Mouse (Mus musculus): ENCODE measurements around the gene Gm20388. TPM values are rescaled to one million over a fixed set of nuclear protein-coding genes. Genes with fewer than 3 reads are reported as not detected.

Gm20388 gene
- polyA plus RNA-seq, 1 experiment from 2014 or later = 2.5 TPM

GRCm38 (mm10) chr8:122020050-122020771 lies 2109.6 kb downstream of the Gm20388 start:
- H3K9me3 ChIP-seq (replicated peaks) = no peaks in the 10 kb centered on the region
- no peak for DNase-seq (ENCODE audit: low spot score)
- H3K36me3 ChIP-seq = peaks cover 94% of the 10 kb centered on the region
- H3K27ac ChIP-seq = no peak overlapping the region
- no peaks in the 10 kb centered on the region for H3K27me3 ChIP-seq (ENCODE audit: low read depth, poor library complexity, severe bottlenecking)
- no peak overlapping the region for H3K4me3 ChIP-seq
- WGBS = 86% methylated on average over 8 of the region's 8 CpGs
- H3K4me1 ChIP-seq = 0 out of 2 replicates have a peak, but pooled peaks cover 5% of the 10 kb centered on the region

- Histone ChIP-seq H3K27ac (no peak overlapping the region), H3K4me1 (0 out of 2 replicates have a peak, but pooled peaks cover 5% of the 10 kb centered on the region), H3K4me3 (no peak overlapping the region), H3K9me3 (replicated peaks) (no peaks in the 10 kb centered on the region), H3K36me3 (peaks cover 94% of the 10 kb centered on the region), H3K27me3 (ENCODE audit: low read depth, poor library complexity, severe bottlenecking) (no peaks in the 10 kb centered on the region)
- DNase-seq (ENCODE audit: low spot score) = no peak
- 93% methylated on average over 2 of the region's 2 CpGs for WGBS
These were observed 2111.1 kb downstream of the Gm20388 start for GRCm38 (mm10) chr8:122021725-122022124.

GRCm38 (mm10) chr8:122022274-122022673 lies 2111.6 kb downstream of the Gm20388 start:
- Histone ChIP-seq H3K36me3 (peaks cover 94% of the 10 kb centered on the region), H3K27ac (no peak overlapping the region), H3K27me3 (ENCODE audit: low read depth, poor library complexity, severe bottlenecking) (no peaks in the 10 kb centered on the region), H3K4me3 (no peak overlapping the region), H3K9me3 (replicated peaks) (no peaks in the 10 kb centered on the region), H3K4me1 (0 out of 2 replicates have a peak, but pooled peaks cover 5% of the 10 kb centered on the region)
- 92% methylated on average over 6 of the region's 6 CpGs for WGBS
- no peak for DNase-seq (ENCODE audit: low spot score)

- Histone ChIP-seq H3K4me1 (0 out of 2 replicates have a peak, but pooled peaks cover 5% of the 10 kb centered on the region), H3K9me3 (replicated peaks) (no peaks in the 10 kb centered on the region), H3K27me3 (ENCODE audit: low read depth, poor library complexity, severe bottlenecking) (no peaks in the 10 kb centered on the region), H3K4me3 (no peak overlapping the region), H3K36me3 (peaks cover 90% of the 10 kb centered on the region), H3K27ac (no peak overlapping the region)
- no peak for DNase-seq (ENCODE audit: low spot score)
- WGBS = 86% methylated on average over 4 of the region's 4 CpGs
These were observed 2112.1 kb downstream of the Gm20388 start for GRCm38 (mm10) chr8:122022705-122023104.

GRCm38 (mm10) chr8:122025546-122025945 lies 2114.9 kb downstream of the Gm20388 start:
- Histone ChIP-seq H3K4me3 (no peak overlapping the region), H3K27ac (no peak overlapping the region), H3K27me3 (ENCODE audit: low read depth, poor library complexity, severe bottlenecking) (no peaks in the 10 kb centered on the region), H3K9me3 (replicated peaks) (no peaks in the 10 kb centered on the region), H3K36me3 (peaks cover 62% of the 10 kb centered on the region), H3K4me1 (peaks cover 6% of the 10 kb centered on the region; the same call in 1 of the 2 replicates)
- 93% methylated on average over 9 of the region's 9 CpGs for WGBS
- no peak for DNase-seq (ENCODE audit: low spot score)

GRCm38 (mm10) chr8:122028116-122028515 lies 2117.5 kb downstream of the Gm20388 start:
- Histone ChIP-seq H3K4me3 (no peak overlapping the region), H3K27me3 (ENCODE audit: low read depth, poor library complexity, severe bottlenecking) (no peaks in the 10 kb centered on the region), H3K9me3 (replicated peaks) (no peaks in the 10 kb centered on the region), H3K27ac (no peak overlapping the region), H3K4me1 (peaks cover 24% of the 10 kb centered on the region), H3K36me3 (peaks cover 41% of the 10 kb centered on the region)
- no peak for DNase-seq (ENCODE audit: low spot score)
- WGBS = 83% methylated on average over 4 of the region's 4 CpGs

GRCm38 (mm10) chr8:122030965-122031364 lies 2120.3 kb downstream of the Gm20388 start:
- 70% methylated on average over 7 of the region's 7 CpGs for WGBS
- Histone ChIP-seq H3K4me1 (peaks cover 39% of the 10 kb centered on the region), H3K4me3 (no peak overlapping the region), H3K36me3 (peaks cover 14% of the 10 kb centered on the region), H3K9me3 (replicated peaks) (no peaks in the 10 kb centered on the region), H3K27ac (no peak overlapping the region), H3K27me3 (ENCODE audit: low read depth, poor library complexity, severe bottlenecking) (no peaks in the 10 kb centered on the region)
- DNase-seq (ENCODE audit: low spot score) = no peak

- no peaks in the 10 kb centered on the region for H3K27me3 ChIP-seq (ENCODE audit: low read depth, poor library complexity, severe bottlenecking)
- DNase-seq (ENCODE audit: low spot score) = no peak
- no peak overlapping the region for H3K4me3 ChIP-seq
- H3K9me3 ChIP-seq (replicated peaks) = no peaks in the 10 kb centered on the region
- no peaks in the 10 kb centered on the region for H3K36me3 ChIP-seq
- H3K27ac ChIP-seq = no peak overlapping the region
- WGBS = 49% methylated on average over 9 of the region's 9 CpGs
- H3K4me1 ChIP-seq = peaks cover 52% of the 10 kb centered on the region
These were observed 2122.1 kb downstream of the Gm20388 start for GRCm38 (mm10) chr8:122032741-122033140.

DNA sequence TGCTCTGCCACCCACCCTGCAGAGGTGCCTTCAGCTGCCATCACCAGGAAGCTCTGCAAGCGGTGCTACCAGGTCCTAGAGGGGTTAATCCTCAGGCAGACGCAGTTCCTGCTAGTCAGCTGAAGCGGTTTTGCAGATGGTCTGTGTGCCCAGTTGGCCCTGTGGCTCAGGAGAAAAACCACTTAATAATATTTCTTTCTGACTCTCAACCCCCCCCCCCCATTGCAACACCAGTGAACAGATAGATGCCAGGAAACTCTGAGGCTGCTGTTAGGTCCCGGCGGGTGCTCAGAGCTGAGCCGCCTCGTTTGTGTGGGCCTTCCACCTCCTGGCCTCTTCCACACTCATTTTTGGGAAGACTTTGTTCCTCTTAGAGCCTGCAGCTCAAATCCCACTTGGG lies 2124.9 kb downstream of the Gm20388 start:
- no peak for DNase-seq (ENCODE audit: low spot score)
- Histone ChIP-seq H3K27ac (peak overlapping the region; percentile 5; the same call in 1 of the 2 replicates), H3K4me1 (peaks cover 51% of the 10 kb centered on the region), H3K36me3 (no peaks in the 10 kb centered on the region), H3K27me3 (ENCODE audit: low read depth, poor library complexity, severe bottlenecking) (no peaks in the 10 kb centered on the region), H3K9me3 (replicated peaks) (no peaks in the 10 kb centered on the region), H3K4me3 (no peak overlapping the region)
- 82% methylated on average over 7 of the region's 7 CpGs for WGBS

DNA sequence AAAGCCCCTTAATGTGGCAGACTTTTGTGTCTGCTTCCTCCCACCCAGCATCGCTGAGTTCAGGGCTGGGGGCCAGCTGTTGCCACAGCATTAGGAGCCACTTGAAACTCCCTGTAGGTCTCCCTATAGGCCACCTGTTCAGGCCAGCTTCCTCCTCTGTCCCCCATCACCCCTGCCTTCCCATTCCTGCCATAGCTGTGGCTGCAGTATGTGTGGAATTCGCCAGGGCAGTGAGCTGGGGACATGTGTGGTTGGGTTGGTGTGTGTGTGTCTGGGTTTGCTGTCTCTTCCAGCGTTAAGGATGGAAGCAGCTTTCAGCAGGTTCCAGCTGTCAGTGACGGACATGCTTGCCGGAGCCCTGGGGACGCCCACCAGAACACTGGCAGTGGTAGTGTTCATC lies 2125.7 kb downstream of the Gm20388 start:
- Histone ChIP-seq H3K4me3 (no peak overlapping the region), H3K27me3 (ENCODE audit: low read depth, poor library complexity, severe bottlenecking) (0 out of 2 replicates have a peak, but pooled peaks cover under 1% of the 10 kb centered on the region), H3K36me3 (no peaks in the 10 kb centered on the region), H3K4me1 (peaks cover 45% of the 10 kb centered on the region), H3K9me3 (replicated peaks) (no peaks in the 10 kb centered on the region), H3K27ac (peak overlapping the region; percentile 4; the same call in 1 of the 2 replicates)
- 85% methylated on average over 6 of the region's 6 CpGs for WGBS
- DNase-seq (ENCODE audit: low spot score) = no peak

DNA sequence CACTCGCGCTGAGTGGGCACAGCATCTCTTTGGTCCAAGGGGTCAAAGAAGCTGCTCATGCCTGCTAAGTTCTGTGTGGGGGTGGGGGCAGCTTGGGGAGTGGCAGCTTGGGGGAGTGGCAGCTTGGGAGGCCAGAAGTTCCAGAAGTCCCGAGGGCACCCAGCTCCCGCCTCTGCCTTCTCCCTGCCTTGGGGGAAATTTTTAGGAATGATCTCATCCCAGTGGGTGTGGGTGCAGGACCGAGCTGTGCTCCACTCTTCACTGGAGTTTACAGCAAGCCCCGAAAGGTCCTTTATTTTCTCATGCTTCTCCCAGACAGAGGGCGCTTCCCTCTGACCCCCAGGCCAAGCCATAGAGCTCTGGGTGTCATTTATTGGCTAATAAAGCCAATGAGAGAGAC lies 2126.6 kb downstream of the Gm20388 start:
- no peak overlapping the region for H3K27ac ChIP-seq
- no peaks in the 10 kb centered on the region for H3K9me3 ChIP-seq (replicated peaks)
- H3K36me3 ChIP-seq = no peaks in the 10 kb centered on the region
- peaks cover 45% of the 10 kb centered on the region for H3K4me1 ChIP-seq
- H3K4me3 ChIP-seq = no peak overlapping the region
- 0 out of 2 replicates have a peak, but pooled peaks cover 4% of the 10 kb centered on the region for H3K27me3 ChIP-seq (ENCODE audit: low read depth, poor library complexity, severe bottlenecking)
- WGBS = 76% methylated on average over 7 of the region's 7 CpGs
- DNase-seq (ENCODE audit: low spot score) = no peak

- H3K4me3 ChIP-seq = no peak overlapping the region
- DNase-seq (ENCODE audit: low spot score) = no peak
- WGBS = 93% methylated on average over 6 of the region's 6 CpGs
- H3K4me1 ChIP-seq = peaks cover 46% of the 10 kb centered on the region
- H3K27ac ChIP-seq = no peak overlapping the region
- H3K9me3 ChIP-seq (replicated peaks) = no peaks in the 10 kb centered on the region
- H3K27me3 ChIP-seq (ENCODE audit: low read depth, poor library complexity, severe bottlenecking) = 0 out of 2 replicates have a peak, but pooled peaks cover 4% of the 10 kb centered on the region
- no peaks in the 10 kb centered on the region for H3K36me3 ChIP-seq
These were observed 2127.4 kb downstream of the Gm20388 start for GRCm38 (mm10) chr8:122038076-122038475.

DNA sequence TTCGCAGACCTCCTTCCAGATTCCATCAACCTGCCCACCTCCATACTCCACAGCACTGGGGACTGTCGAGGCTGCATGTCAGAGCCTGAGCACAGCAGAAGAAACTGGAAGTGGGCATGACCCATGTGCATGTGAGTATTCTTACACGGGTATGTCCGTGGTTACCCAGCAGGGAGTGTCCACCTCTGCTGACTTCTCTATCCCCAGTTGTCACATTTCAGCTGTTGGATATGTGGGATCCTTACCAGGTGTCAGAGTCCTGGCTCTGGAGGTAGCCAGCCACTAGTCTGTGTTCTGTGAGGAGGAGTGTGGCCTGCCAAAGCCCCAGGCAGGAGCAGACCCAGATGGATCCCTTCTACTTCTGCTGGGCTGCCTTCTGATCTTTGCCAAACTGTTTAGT lies 2128.8 kb downstream of the Gm20388 start:
- Histone ChIP-seq H3K27me3 (ENCODE audit: low read depth, poor library complexity, severe bottlenecking) (0 out of 2 replicates have a peak, but pooled peaks cover 4% of the 10 kb centered on the region), H3K9me3 (replicated peaks) (no peaks in the 10 kb centered on the region), H3K36me3 (no peaks in the 10 kb centered on the region), H3K27ac (no peak overlapping the region), H3K4me3 (no peak overlapping the region), H3K4me1 (peaks cover 59% of the 10 kb centered on the region)
- DNase-seq (ENCODE audit: low spot score) = no peak
- 88% methylated on average over 4 of the region's 4 CpGs for WGBS
